ENCODE assay signal across 13 mouse cellular contexts in the genomic region with DNA sequence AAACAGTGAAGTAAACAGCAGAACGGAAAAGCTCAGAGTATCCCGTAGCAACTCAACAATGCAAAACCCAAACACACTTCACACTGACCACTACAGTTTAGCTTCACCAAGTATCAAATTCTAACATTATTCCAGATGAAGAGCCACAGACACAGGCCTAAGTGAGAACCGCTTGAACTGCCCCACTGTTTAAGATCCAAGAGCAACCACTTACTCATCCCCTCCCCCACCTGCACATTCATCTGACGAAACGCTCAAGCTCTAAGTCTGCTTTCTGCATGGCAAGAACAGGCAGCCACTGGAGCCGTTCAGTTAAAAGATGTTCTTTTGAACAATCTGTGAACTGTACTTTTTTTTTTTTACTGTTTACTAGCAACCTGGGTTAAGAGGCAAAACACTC. TPM values are rescaled to one million over a fixed set of nuclear protein-coding genes. Genes with fewer than 3 reads are reported as not detected.
A peak's percentile ranks its signal among the peaks of the same experiment; 100 is the strongest.
DNase-seq lines count a peak whose midpoint lies in the region; ATAC-seq and TF ChIP-seq lines count a peak whose summit lies in the region.
"Had no signal": no experiment of that assay in that cellular context is flagged by ENCODE, and none has a peak within 500 bp of the region (broad histone marks: within the 10 kb centered on the region; RNA-seq: fewer than 3 reads in every experiment).

No protein-coding gene starts in this region.

- H3K4me2 ChIP-seq in heart, postnatal 0 days (ENCODE audit: low read depth, low read length) = no peak overlapping the region
- H3K4me2 ChIP-seq in forebrain, embryonic 11.5 days (ENCODE audit: low read depth, low read length, severe bottlenecking) = no peak overlapping the region

- WGBS in heart, postnatal 0 days = 44% methylated on average over 6 of the region's 6 CpGs
- 27% methylated on average over 6 of the region's 6 CpGs for WGBS in forebrain, embryonic 11.5 days

- H3K9me3 ChIP-seq in heart, postnatal 0 days (replicated peaks; ENCODE audit: control insufficient read depth, low read length) = no peaks in the 10 kb centered on the region
- no peaks in the 10 kb centered on the region for H3K9me3 ChIP-seq in forebrain, embryonic 11.5 days (ENCODE audit: control insufficient read depth, low read length)

- H3K9ac ChIP-seq in heart, postnatal 0 days (replicated peaks; ENCODE audit: low read depth, low read length) = no peak overlapping the region; the same call in 1 of the 2 replicates
- H3K9ac ChIP-seq in forebrain, embryonic 11.5 days (ENCODE audit: low read length) = no peak overlapping the region

- H3K4me3 ChIP-seq in heart, postnatal 0 days (ENCODE audit: low read depth, low read length) = no peak overlapping the region
- no peak overlapping the region for H3K4me3 ChIP-seq in forebrain, embryonic 11.5 days (ENCODE audit: low read depth, low read length)

- ATAC-seq in heart, postnatal 0 days (ENCODE audit: insufficient read depth, low read depth) = no peak
- ATAC-seq in forebrain, embryonic 11.5 days (replicated peaks; ENCODE audit: low FRiP score) = peak; percentile 58
- ATAC-seq: CD4-positive, CD25-positive, alpha-beta regulatory T cell, adult 4 months; intestine, embryonic 16.5 days had no signal

- intact Hi-C loops in heart, postnatal 10 days (cut with DNase I) = no loop called here

- H3K27ac ChIP-seq in heart, postnatal 0 days (ENCODE audit: low read depth) = peak overlapping the region; percentile 19; the same call in 1 of the 2 replicates
- no peak overlapping the region for H3K27ac ChIP-seq in forebrain, embryonic 11.5 days (ENCODE audit: low read depth, low read length)

- no peaks in the 10 kb centered on the region for H3K27me3 ChIP-seq in heart, postnatal 0 days (ENCODE audit: control insufficient read depth, insufficient read depth, low read length)
- H3K27me3 ChIP-seq in forebrain, embryonic 11.5 days (ENCODE audit: control insufficient read depth, insufficient read depth, low read length) = no peaks in the 10 kb centered on the region

- no peaks in the 10 kb centered on the region for H3K36me3 ChIP-seq in heart, postnatal 0 days (replicated peaks; ENCODE audit: control insufficient read depth, insufficient read depth, low read length)
- H3K36me3 ChIP-seq in forebrain, embryonic 11.5 days (ENCODE audit: control insufficient read depth, insufficient read depth, low read length) = no peaks in the 10 kb centered on the region

- TF ChIP-seq EP300 in heart, postnatal 0 days (IDR thresholded peaks at IDR 0.05; ENCODE audit: low read depth) = no peak

- DNase-seq in heart, postnatal 0 days (ENCODE audit: low spot score) = no peak
- DNase-seq in heart, postnatal 10 days = no peak
- DNase-seq in CD4-positive helper T cell, adult 2 months (ENCODE audit: low read depth, low spot score) = peak; percentile 26
- DNase-seq in forebrain, embryonic 11.5 days (ENCODE audit: low spot score) = peak; percentile 44
- peak; percentile 55 for DNase-seq in naive thymus-derived CD4-positive, alpha-beta T cell, adult 2 months (ENCODE audit: low read depth)
- DNase-seq in B cell, adult 2 months = no peak
- no peak for DNase-seq in gastrocnemius, postnatal 25 days
- DNase-seq in layer of hippocampus, adult 9-11 months = no peak
- DNase-seq: cerebellum, postnatal 25 days; liver; spleen, adult 18-20 months had no signal

- TF ChIP-seq CTCF in heart, postnatal 0 days (IDR thresholded peaks at IDR 0.05; ENCODE audit: low read depth) = no peak

- H3K4me1 ChIP-seq in heart, postnatal 0 days (ENCODE audit: control insufficient read depth, insufficient read depth) = peaks cover 33% of the 10 kb centered on the region
- peaks cover 10% of the 10 kb centered on the region; the same call in 1 of the 2 replicates for H3K4me1 ChIP-seq in forebrain, embryonic 11.5 days (replicated peaks; ENCODE audit: control insufficient read depth, insufficient read depth, low read length)

RNA-seq across cellular contexts. Expression of a gene that starts 32.5 kb away (rescaled TPM):
- 43.8 and 70.3 TPM in 2 replicates for total RNA-seq in heart, postnatal 0 days (2014; rRNA removed; ENCODE audit: low replicate concordance)
- polyA plus RNA-seq in heart, postnatal 0 days (2015; fragmentation: Nextera tagmentation; extraction: Ambion mirVana) = 14.7 and 17.7 TPM in 2 replicates
- 10 to 100 TPM; 26.2 to 32.5 TPM for total RNA-seq in heart, postnatal 10 days (2021)
- 20.8 and 22.9 TPM in 2 replicates for polyA plus RNA-seq in forebrain, embryonic 11.5 days (2014; fragmentation: Nextera tagmentation; extraction: Ambion mirVana)
- under 1 TPM; 0.54 to 0.88 TPM for total RNA-seq in gastrocnemius, postnatal 25 days (2021)

Comparison
In these comparisons a context has a peak if more than half of its experiments do, and no peak if none do; other contexts are left out.
1. DNase-seq: peak in CD4-positive helper T cell, adult 2 months (single experiment), forebrain, embryonic 11.5 days (single experiment) and naive thymus-derived CD4-positive, alpha-beta T cell, adult 2 months (single experiment); none in heart, postnatal 0 days (single experiment), heart, postnatal 10 days (0 of 2), B cell, adult 2 months (0 of 2), gastrocnemius, postnatal 25 days (single experiment) and layer of hippocampus, adult 9-11 months (single experiment).
2. RNA of a gene that starts 32.5 kb away (total RNA-seq): 43.8 to 70.3 TPM in heart, postnatal 0 days and 26.2 to 32.5 TPM in heart, postnatal 10 days; 0.54 to 0.88 TPM in gastrocnemius, postnatal 25 days; every median in the first group is over 10 times any median in the second.